Mouse (Mus musculus) lung, embryonic 14.5 days (tissue): ENCODE data around the gene Ephb1. TPM values are rescaled to one million over a fixed set of nuclear protein-coding genes. Genes with fewer than 3 reads are reported as not detected.

Experiments used
- ATAC-seq: fragments of 200-750 bp; cut with Nextera tagmentation; 2 replicates; pipeline ENCODE4 v1.8.0; 2017; ENCODE audit warnings: mild to moderate bottlenecking, moderate TSS enrichment, moderate library complexity; ENCODE audit not compliant: insufficient read depth
- DNase-seq: peaks from one replicate; pipeline ENCODE4 v3.0.0-alpha.2; 2015
- H3K27ac ChIP-seq: fragments of 300-500 bp; sonication (generic); 2 replicates; pipeline ENCODE4 v1.5.1; 2014; ENCODE audit warnings: low read depth, mild to moderate bottlenecking, moderate library complexity
- H3K27me3 ChIP-seq: fragments of 300-500 bp; sonication (generic); 2 replicates; pipeline ENCODE4 v1.6.1; 2014; ENCODE audit warnings: low read length, control low read depth; ENCODE audit not compliant: insufficient read depth
- H3K36me3 ChIP-seq: fragments of 300-500 bp; sonication (generic); 2 replicates; pipeline ENCODE4 v1.6.1; 2014; ENCODE audit warnings: control low read depth; ENCODE audit not compliant: insufficient read depth
- H3K4me1 ChIP-seq: fragments of 300-500 bp; sonication (generic); 2 replicates; pipeline ENCODE4 v1.6.1; 2014; ENCODE audit warnings: antibody characterized with exemption, control low read depth; ENCODE audit not compliant: insufficient read depth
- H3K4me2 ChIP-seq: fragments of 300-500 bp; sonication (generic); 2 replicates; pipeline ENCODE4 v1.6.1; 2014; ENCODE audit warnings: mild to moderate bottlenecking
- H3K4me3 ChIP-seq: fragments of 300-500 bp; sonication (generic); 2 replicates; pipeline ENCODE4 v1.5.1; 2014; ENCODE audit warnings: low read depth, low read length
- H3K9ac ChIP-seq: fragments of 300-500 bp; sonication (generic); 2 replicates; pipeline ENCODE4 v1.6.1; 2014
- H3K9me3 ChIP-seq: fragments of 300-500 bp; sonication (generic); 2 replicates; pipeline ENCODE4 v1.6.1; 2016; ENCODE audit warnings: low read depth, low read length, control low read depth
- CTCF ChIP-seq: IDR thresholded peaks from 2 replicates; pipeline ENCODE4 v1.5.1; 2016; ENCODE audit warnings: antibody characterized with exemption, low read depth
- WGBS: fragments of 180-500 bp; shearing (Covaris S2); extraction: QIAGEN DNeasy Blood & Tissue Kit; methylation state at CpG from one replicate; pipeline ENCODE4 v1.1.7; 2014; 5-methylcytosine and 5-hydroxymethylcytosine counted together
- polyA plus RNA-seq: library from polyadenylated mRNA; unstranded; fragments of >200 nt; fragmentation: Nextera tagmentation; extraction: Ambion mirVana; gene quantifications from 2 replicates; pipeline ENCODE4 v1.2.1, GENCODE M21; 2014

The Ephb1 gene
- polyA plus RNA-seq, 1 experiment from 2014 or later: 1.6 TPM

GRCm38 (mm10) chr9:101939006-101939405 is 415.5 kb downstream of the Ephb1 start:
- Histone ChIP-seq H3K36me3 (no peaks in the 10 kb centered on the region), H3K27me3 (no peaks in the 10 kb centered on the region), H3K9me3 (no peaks in the 10 kb centered on the region), H3K9ac (no peak overlapping the region), H3K27ac (no peak overlapping the region), H3K4me2 (no peak overlapping the region), H3K4me1 (no peaks in the 10 kb centered on the region; the same call in 1 of the 2 replicates), H3K4me3 (no peak overlapping the region)
- 57% methylated on average over 5 of the region's 5 CpGs for WGBS
- TF ChIP-seq CTCF: no peak
- ATAC-seq: no peak
- no peak for DNase-seq

DNA sequence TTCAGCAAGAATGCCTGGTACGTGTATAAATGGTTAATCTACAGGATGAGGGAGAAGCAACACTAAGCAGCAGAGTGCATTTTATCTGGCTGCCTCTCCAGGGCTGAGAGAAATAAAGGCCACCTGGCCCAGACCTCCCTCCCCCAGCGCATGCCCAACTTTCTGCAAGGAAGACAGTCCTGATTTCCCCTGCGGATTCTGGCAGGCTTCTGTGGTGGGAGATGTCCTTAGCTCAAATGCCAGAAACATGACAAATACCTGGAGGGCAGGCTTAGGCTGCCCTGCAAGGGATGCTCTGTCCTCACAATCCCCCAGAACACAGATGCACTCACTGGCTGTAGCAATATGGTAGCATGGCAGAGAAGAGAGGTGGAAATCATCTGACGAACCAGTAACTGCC is 416.4 kb downstream of the Ephb1 start:
- 55% methylated on average over 4 of the region's 4 CpGs for WGBS
- Histone ChIP-seq H3K9me3 (no peaks in the 10 kb centered on the region), H3K27ac (no peak overlapping the region), H3K4me2 (no peak overlapping the region), H3K36me3 (no peaks in the 10 kb centered on the region), H3K4me3 (no peak overlapping the region), H3K27me3 (no peaks in the 10 kb centered on the region), H3K9ac (no peak overlapping the region), H3K4me1 (no peaks in the 10 kb centered on the region; the same call in 1 of the 2 replicates)
- DNase-seq (no peak), ATAC-seq (no peak)
- no peak for TF ChIP-seq CTCF

- Histone ChIP-seq H3K4me2 (no peak overlapping the region), H3K27ac (no peak overlapping the region), H3K4me1 (no peaks in the 10 kb centered on the region), H3K36me3 (no peaks in the 10 kb centered on the region), H3K4me3 (no peak overlapping the region), H3K9me3 (no peaks in the 10 kb centered on the region), H3K9ac (no peak overlapping the region), H3K27me3 (no peaks in the 10 kb centered on the region)
- no peak for DNase-seq
- 71% methylated on average over 8 of the region's 8 CpGs for WGBS
- TF ChIP-seq CTCF: no peak
- no peak for ATAC-seq
Observed at GRCm38 (mm10) chr9:101934887-101935286, 419.6 kb downstream of the Ephb1 start.

GRCm38 (mm10) chr9:101933946-101934573 is 420.4 kb downstream of the Ephb1 start:
- H3K9ac ChIP-seq: no peak overlapping the region
- DNase-seq: no peak
- no peak overlapping the region for H3K4me3 ChIP-seq
- no peak overlapping the region for H3K27ac ChIP-seq
- no peaks in the 10 kb centered on the region for H3K36me3 ChIP-seq
- no peaks in the 10 kb centered on the region for H3K9me3 ChIP-seq
- WGBS: 52% methylated on average over 8 of the region's 8 CpGs
- TF ChIP-seq CTCF: no peak
- H3K27me3 ChIP-seq: no peaks in the 10 kb centered on the region
- H3K4me1 ChIP-seq: no peaks in the 10 kb centered on the region
- no peak for ATAC-seq
- H3K4me2 ChIP-seq: no peak overlapping the region

DNA sequence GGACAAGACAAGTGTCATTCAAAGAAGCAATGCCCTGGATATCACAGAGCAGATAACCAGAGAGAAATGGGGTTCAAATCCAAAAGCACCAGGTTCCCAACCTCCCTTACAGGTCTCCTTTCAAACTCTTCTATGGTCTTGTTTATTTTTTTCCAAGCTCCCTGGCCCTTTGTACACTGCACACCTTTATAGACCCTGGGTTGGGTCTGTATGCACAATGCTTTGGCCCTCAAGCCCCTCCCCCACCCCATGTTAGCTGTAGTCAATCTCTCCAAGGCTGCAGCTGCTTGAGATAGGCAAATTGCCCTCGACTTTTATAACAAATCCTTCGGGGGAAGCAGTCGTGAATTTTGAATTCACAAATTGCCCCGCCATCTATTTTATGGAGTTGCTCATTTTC is 429.7 kb downstream of the Ephb1 start:
- Histone ChIP-seq H3K36me3 (no peaks in the 10 kb centered on the region), H3K9ac (no peak overlapping the region), H3K4me3 (no peak overlapping the region), H3K9me3 (no peaks in the 10 kb centered on the region), H3K4me2 (no peak overlapping the region), H3K4me1 (no peaks in the 10 kb centered on the region; the same call in 1 of the 2 replicates), H3K27me3 (no peaks in the 10 kb centered on the region), H3K27ac (no peak overlapping the region)
- TF ChIP-seq CTCF: no peak
- ATAC-seq: no peak
- no peak for DNase-seq
- 39% methylated on average over 4 of the region's 4 CpGs for WGBS

GRCm38 (mm10) chr9:101922846-101923245 is 431.6 kb downstream of the Ephb1 start:
- no peaks in the 10 kb centered on the region; the same call in 1 of the 2 replicates for H3K4me1 ChIP-seq
- no peak overlapping the region for H3K4me2 ChIP-seq
- no peak for ATAC-seq
- no peaks in the 10 kb centered on the region for H3K27me3 ChIP-seq
- H3K36me3 ChIP-seq: no peaks in the 10 kb centered on the region
- H3K9me3 ChIP-seq: no peaks in the 10 kb centered on the region
- no peak overlapping the region for H3K27ac ChIP-seq
- no peak for DNase-seq
- TF ChIP-seq CTCF: no peak
- no peak overlapping the region for H3K4me3 ChIP-seq
- no peak overlapping the region for H3K9ac ChIP-seq
- WGBS: 56% methylated on average over 4 of the region's 4 CpGs

DNA sequence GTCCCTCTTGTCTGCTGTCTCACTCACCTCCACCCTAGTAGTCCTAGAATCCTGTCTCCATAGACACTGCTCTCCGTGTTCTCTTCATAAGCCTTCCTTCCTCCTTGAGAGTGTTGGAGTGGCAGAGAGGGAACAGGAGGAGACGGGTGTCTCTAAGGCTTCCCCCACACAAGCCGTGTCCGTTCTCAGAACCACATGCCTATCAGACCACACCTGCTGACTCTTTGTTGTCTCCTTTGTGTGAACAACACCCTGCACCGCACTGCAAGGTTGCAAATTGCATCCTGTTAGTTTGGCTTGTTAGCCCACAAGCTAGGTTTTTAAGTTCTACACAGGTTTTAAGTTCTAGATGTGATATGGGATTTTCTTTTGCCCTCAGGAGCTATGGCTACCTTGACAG is 435.2 kb downstream of the Ephb1 start:
- Histone ChIP-seq H3K4me2 (no peak overlapping the region), H3K36me3 (no peaks in the 10 kb centered on the region), H3K4me3 (no peak overlapping the region), H3K4me1 (no peaks in the 10 kb centered on the region; the same call in 1 of the 2 replicates), H3K9ac (no peak overlapping the region), H3K9me3 (no peaks in the 10 kb centered on the region), H3K27me3 (no peaks in the 10 kb centered on the region), H3K27ac (no peak overlapping the region)
- no peak for ATAC-seq
- 80% methylated on average over 5 of the region's 5 CpGs for WGBS
- no peak for TF ChIP-seq CTCF
- no peak for DNase-seq

GRCm38 (mm10) chr9:101918771-101919170 is 435.7 kb downstream of the Ephb1 start:
- no peaks in the 10 kb centered on the region for H3K9me3 ChIP-seq
- no peak overlapping the region for H3K4me2 ChIP-seq
- H3K9ac ChIP-seq: no peak overlapping the region
- H3K27ac ChIP-seq: no peak overlapping the region
- DNase-seq: no peak
- no peaks in the 10 kb centered on the region for H3K4me1 ChIP-seq
- H3K27me3 ChIP-seq: no peaks in the 10 kb centered on the region
- 72% methylated on average over 4 of the region's 4 CpGs for WGBS
- TF ChIP-seq CTCF: no peak
- H3K36me3 ChIP-seq: no peaks in the 10 kb centered on the region
- no peak for ATAC-seq
- no peak overlapping the region for H3K4me3 ChIP-seq
